Mouse (Mus musculus): ENCODE measurements around the gene Stard7. TPM values are rescaled to one million over a fixed set of nuclear protein-coding genes. Genes with fewer than 3 reads are reported as not detected.
A peak's percentile ranks its signal among the peaks of the same experiment; 100 is the strongest.
"Not testable (repeated sequence)": the region's sequence is repeated elsewhere in the genome, so short reads cannot be mapped to it uniquely, and the experiment has no call there.

Stard7 gene
- polyA plus RNA-seq, 3 experiments from 2014 or later = 25.3 to 34.8 (median 28.0) TPM

DNA sequence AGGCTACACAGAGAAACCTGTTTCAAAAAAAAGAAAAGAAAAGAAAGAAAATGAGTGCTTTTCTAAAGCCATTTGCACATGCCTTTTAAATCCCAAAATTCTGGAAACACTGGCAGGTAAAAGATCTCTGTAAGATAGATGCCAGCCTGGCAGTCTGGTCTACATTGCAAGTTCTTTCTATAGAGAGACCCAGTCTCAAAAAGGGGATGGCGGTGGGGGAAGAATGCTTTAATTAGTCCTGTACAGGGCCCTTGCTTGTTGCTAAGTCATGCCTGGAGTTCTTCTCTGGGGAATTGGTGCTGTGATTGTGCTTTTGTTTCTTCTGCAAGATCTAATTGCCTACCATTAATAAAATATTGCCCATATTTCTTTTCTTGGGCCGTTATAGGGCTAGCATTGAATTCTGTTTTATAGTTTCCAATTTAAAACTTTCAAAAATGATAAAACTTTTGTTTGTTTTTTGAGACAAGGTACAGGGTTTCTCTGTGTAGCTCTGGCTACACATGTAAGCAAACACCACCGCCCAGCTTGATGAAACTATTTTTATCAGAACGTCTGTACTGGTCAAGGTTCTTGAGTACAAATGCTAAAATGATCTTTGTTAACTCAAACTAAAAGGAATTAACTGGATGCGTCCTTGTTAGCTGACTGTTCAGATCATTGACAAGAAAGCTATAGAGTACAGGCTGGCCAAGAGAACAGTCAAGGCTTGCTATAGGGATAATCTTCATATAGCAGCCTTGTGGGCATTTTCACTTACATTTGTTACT lies 5.7 kb downstream of the Stard7 start:
- ATAC-seq = no peak

DNA sequence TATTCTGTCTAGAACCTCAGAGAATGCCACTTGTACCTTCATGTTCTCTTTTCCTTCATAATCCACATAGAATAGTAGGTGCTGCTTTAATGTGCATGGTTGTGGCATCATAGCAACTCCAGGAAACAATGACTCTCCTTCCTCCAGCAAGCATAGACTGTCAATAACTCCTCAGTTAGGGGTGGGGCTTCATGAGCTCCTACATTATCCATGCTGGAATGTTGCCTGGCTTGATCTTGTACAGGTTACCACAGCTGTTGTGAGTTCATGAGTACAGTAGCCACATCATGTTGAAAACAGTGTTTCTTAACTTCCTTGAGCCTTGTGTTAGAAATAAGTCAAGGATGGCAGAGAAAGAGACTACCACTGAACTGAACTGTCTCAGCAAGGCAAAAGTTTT lies 8.1 kb downstream of the Stard7 start:
- ATAC-seq = no peak

DNA sequence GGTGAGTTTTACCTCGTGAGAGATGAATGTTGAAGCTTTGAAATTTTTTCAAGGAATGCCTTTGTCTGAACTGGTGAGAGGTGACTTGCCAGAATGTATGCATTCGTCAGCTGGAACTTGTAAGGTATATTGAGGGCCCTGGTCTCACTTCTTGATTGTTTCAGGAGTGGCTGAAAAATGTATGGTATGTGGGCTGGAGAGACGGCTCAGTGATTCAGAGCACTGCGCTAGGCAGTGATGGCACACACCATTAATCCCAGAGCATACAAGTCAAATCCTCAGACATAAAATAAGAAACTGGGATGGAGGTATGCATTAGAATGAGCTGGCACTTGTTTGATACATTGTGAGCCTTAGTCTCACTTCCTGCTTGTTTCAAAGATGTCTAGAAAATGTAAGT lies 22.2 kb downstream of the Stard7 start:
- no peak for ATAC-seq

DNA sequence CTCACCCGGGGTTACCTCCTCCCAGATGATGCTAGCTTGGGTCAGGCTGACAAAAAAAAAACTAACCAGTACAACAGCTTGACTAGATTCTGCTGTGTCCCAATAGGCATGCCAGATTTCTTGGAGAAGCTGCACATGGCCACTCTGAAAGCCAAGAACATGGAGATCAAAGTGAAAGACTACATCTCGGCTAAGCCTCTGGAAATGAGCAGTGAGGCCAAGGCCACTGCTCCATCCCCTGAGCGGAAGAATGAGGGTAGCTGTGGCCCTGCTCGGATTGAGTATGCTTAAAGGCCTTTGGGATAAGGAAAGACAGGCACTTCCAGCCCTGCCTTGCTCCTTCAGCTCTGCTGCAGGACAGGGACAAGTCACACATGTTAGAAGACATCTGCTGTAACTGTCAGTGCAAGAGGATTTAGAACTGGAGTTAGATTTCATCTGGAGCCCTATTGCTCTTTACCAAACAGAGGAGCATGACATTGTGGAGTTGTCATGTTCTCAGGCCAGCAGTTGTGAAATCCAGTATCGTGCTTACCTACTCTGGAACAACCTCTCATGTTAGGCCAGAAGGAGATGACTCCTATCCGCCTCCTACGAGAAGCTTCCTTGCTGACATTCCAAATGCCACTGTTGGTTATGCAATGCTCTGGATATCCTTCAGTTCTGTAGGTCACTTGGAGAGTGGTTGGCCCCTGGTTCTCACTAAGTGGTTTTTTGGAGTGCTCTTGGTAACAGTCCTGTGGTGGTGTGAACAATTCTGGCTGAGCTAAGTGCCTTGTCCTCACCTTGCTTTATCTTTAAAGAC lies 27.2 kb downstream of the Stard7 start:
- ATAC-seq = no peak

DNA sequence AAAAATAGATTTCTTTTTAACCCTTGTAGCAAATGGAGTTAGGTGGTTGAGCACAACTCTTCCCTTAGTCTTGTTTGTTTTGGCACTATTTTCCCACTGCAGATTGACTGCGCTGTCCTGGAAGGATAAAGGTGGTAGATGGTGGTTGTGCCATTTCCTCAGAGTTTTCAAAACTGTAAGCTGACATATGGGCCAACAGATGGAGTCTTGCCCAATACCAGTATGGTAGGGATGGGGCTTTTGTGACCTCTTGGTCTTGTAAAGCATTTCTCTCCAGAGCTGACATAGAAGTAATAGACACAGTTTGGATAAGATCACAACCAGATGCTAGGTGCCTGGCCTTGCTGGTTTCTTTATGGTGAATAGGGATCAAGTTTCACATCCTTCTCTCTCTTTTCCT lies 28.0 kb downstream of the Stard7 start:
- no peak for ATAC-seq

DNA sequence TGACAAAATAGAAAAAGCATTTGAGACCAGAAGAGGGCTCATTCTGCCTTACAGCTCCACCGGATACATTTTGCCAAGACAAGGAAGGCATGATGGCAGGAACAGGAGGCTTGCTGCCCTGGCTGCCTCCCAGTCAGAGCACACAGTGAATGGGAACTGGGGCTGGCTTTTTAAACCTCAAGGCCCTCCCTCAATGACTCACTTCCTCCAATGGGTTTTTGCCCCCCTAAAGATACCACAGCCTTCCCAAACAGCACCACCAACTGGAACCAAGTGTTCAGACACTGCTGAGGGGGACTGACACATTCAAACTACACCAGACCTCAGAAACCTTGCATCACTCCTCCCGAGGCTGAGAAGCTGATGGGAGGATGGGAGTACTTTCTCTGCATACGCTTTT lies 30.7 kb downstream of the Stard7 start:
- ATAC-seq = peak; percentile 35

DNA sequence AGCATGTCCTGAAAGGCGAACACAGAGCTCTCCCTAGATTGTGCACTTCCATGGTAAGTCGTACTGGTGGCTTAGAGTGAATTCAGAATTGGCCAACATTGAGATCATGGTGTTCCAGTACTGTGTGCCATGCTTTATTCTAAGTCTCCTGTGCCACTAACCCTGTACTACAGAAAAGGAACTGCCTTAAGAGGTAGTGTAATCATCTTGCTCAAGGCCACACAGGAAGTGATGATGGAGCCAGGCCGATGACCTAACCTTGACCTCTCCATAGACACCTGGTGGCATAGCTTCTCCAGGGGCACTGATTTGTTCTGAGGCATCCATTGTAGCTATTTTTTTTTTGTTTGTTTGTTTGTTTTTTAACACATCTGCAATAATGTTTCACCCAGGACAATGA lies 31.9 kb downstream of the Stard7 start:
- no peak for ATAC-seq

DNA sequence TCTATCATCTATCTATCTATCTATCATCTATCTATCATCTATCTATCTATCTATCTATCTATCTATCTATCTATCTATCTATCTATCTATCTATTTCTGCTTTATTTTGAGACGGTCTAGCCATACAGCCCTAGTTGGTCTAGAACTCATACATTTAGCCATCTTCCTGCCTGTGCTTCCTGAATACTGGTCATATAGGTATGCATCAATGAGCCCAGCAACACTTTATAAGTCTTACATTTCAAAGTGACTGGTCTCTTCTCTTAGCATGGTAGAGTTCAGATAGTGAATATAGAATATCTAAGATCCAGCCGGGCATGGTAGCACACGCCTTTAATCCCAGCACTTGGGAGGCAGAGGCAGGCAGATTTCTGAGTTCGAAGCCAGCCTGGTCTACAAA lies 34.2 kb downstream of the Stard7 start:
- not testable (repeated sequence) for ATAC-seq

DNA sequence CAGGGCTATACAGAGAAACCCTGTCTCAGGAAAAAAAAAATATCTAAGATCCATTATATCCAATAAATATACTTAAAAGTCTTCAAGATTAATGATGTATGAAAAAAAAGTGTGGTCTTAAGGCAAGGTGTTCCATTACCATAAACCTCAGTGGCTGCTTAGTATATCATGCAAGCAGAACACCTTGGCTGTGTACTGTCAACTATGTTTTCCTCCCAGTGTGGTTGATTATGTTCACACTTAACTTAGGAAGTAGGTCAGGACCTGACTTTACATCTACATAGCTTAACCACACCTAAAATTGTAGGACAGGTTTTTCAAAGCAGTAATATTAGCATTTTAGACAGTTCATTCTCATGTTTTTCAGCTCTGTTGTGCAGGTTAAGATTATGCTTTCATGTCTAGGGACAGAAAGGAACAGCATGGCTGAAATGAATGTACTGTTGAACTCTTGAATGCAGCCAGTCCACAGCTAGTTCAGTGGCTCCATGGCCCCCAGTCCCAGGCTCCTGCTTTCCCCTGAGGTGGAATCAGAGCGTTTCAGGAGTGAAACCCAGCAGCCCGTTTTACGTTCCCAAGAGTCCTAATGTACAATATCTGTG lies 34.7 kb downstream of the Stard7 start:
- ATAC-seq = no peak

DNA sequence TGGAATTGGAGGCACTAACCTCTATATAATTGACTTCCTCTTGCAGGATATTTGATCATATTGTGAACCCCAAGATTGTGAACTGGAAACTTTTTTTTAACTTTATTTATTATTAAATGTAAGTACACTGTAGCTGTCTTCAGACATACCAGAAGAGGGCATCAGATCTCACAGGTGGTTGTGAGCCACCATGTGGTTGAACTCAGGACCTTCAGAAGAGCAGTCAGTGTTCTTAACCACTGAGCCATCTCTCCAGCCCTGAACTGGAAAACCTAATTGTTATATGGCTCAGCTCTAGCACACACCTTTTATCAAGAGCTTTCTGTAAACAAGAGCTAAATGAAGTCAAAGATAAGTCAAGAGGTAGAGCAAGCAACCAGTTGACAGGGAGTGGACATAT lies 36.1 kb downstream of the Stard7 start:
- ATAC-seq = peak; percentile 18

DNA sequence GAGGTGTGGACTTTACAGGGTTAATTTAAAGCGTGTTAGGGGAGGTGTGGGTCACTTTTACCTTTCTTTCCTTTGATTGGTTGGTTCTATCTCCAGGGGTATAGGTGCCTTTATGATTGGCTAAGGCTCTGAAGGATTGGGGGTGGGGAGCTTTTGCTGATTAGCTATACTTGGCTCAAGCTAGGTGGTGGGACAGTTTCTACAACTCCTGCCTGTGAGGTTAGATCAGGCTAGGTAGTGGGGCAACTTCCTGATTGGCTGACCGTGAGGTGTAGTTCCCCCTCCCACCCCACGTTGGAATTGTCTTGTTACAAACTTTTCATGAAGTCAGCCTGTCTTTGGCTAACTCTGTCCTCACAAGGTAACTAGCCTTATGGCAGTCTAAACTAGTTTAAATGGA lies 37.2 kb downstream of the Stard7 start:
- ATAC-seq = no peak

DNA sequence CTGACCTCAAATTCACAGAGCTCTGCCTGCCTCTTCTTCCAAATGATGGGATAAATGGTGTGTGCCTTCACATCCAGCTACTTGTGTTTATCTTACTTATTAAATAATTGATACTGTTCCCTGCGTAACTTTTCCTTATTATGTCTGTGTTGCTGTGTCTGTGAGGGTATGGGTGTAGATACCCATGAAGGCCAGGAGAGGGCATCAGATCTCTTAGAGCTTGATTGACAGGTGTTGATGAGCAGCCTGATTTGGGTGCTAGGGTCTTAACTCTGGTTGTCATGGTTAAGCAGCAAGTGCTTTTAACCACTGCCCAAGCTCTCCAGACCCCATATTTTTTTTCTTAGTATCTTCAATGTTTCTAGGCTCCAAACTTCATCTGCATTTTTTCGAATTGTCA lies 38.6 kb downstream of the Stard7 start:
- ATAC-seq = peak; percentile 64

DNA sequence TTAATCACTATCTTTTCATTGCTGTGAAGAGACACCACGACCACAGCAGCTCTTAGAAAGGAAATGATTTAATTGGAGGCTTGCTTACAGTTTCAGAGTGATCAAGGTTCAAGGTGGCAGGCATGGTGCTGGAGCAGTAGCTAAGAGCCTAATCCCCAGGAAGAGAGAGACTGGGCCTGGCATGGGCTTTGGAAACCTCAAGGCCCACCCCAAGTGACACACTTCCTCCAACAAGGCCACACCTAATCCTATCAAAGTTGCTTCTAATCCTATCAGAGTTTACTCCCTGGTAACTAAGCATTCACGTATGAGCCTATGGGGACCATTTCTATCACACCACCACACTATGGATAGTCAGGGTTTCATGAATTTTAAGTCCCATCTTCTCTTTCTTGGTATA lies 40.2 kb downstream of the Stard7 start:
- ATAC-seq = no peak

DNA sequence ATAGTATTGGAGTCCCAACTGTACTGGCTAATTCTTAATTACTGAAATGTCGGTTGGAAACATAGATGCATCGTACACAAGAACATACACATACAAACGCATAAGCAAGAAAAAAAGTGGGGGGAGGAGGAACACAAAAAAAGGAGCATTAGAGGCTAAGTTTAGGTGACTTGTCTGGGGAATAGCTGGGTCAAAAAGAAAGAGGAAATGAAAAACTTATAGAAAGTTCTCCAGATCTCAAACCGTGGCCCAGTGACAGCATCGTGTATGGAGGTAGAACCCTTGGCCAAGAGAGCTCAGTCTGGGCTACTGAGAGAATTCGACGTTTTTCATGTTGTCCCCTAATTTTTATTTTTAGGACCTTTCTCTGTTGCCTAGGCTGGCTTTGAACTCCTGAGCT lies 40.7 kb downstream of the Stard7 start:
- ATAC-seq = no peak

DNA sequence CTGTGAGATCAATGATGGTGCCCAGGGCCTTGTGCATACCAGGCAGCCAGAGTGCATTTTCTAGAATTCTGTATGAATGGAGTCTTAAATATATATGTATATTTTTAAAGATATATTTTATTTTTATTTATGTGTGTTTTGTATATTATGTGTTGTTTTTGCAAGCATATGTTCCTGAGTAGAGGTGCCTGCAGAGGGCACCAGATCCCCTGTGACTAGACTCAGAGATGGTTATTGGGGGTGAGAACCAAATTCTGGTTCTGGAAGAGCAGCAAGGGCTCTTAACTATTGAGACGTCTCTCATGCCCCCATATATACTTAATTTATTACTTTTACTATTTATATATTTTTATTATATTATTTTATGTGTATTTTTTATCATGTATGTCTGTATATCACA lies 41.2 kb downstream of the Stard7 start:
- ATAC-seq = no peak

DNA sequence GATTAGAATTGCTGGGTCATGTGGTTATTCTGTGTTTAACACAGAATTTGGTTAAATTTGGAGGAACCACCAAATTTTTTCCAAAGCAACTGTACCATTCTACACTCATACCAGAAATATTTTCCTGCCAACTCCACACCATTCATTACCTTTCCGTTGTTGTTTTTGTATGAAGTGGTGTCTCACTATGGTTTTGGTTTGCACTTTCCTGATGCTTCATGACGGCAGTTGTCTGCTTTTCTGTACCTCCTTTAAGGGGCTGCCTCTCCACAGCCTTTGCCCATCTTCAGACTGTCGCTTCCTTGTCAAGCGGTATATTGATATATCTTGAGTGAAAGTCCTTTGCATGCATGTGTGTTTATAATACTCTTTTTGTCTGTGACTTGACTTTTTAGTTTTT lies 42.8 kb downstream of the Stard7 start:
- no peak for ATAC-seq

DNA sequence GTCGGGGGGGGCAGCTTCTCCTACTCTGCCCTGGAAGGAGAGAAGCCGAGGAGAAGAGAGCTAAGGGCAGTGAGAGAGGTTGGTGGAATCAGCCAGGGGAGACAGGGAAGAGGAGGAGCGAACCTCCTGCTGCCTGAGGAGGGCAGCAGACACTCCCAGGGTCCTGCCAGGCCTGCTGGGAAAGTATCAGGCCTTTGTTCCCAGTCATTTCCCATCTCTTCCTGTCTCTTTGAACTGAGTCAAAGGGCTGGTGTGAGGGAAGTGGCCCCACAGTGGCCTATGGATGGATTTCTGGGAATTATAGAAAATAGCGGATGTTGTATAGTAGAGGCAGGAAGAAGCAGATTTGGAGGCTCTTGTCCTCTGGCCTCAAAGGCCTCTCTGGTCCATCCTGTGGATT lies 43.9 kb downstream of the Stard7 start:
- ATAC-seq = no peak

DNA sequence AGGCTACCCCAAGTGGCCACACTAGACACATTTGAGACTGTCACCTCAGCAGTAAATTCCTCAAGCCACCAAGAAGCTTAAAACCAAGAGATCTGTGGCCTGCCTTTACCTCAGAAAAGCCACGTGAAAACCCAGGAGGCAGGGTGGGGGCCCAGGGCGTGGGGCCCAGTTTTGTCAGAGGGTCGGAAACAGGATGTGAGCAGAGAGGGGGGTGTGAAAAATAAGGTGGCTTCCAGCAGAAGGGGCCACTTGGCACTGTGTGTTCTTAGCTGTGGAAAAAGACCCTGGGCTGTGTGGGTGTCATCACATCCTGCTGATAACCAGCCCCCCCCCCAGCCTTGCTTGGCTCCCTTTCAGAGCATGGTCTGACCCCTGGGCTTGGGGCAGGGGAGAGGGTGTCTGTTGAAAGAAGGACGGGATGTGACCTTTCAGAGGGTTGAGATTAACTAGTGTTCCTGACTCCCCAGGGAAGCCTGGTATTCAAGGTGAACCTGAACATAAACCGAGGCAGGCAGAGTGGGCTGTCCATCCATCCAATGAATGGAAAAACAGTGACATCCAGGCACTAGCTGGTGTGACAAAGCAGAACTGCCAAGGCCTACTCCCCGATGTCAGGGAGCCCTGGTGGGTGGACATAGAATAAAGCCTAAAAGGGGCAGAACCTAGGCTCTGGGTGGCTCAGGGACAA lies 44.6 kb downstream of the Stard7 start:
- ATAC-seq = peak; percentile 67

DNA sequence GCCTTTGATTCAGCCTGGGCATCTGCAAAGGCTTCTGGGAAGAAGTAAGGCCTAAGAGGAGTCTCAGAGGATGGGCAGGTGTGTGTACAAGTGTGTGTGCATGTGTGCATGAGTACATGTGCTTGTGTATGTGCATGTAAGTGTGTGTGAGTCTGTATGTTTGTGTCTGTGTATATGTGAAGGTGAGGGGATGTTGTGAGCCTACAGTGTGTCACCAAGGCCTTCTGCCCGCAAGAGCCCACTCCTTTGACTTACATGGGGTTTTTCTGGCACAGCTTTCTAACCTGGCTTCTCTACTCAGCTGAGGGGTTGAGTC lies 45.1 kb downstream of the Stard7 start:
- peak; percentile 7 for ATAC-seq

DNA sequence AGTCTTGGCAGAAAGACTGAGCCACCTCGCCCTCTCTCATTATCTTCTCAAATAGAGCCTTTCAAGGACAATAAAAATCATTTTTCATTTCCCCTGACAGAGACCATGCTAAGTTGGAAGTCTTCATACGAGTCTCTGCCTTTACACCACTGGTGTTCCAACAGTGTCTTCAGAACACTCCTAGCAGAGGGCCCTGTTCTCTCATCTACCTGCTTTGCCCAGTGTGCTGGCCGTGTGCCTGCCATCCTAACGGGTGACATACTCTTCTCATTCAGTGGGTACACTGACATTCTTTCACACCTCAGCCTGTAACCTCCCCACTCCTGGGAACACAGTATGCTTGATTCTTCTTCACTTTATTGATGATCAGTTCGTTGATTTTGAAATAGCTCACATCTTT lies 46.4 kb downstream of the Stard7 start:
- ATAC-seq = no peak

DNA sequence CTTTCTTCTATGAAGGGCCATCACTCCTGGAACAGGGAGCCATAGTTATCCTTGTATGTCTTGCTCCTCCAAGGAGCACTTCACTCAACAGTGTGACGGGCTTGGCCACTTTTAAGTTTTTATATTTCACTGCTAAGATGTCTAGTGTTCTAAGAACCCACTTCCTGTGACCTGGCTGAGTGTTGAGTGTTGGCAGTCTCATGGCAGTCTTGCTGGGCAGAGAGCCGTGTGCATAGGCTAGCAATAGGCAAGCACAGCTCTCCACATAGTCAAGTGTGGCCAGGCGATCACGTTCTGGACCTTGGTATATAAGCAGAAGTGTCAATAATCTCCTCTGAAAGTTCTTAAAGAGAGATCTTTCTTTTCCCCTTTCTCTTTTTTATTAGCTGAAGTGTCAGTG lies 48.1 kb downstream of the Stard7 start:
- ATAC-seq = peak; percentile 61

DNA sequence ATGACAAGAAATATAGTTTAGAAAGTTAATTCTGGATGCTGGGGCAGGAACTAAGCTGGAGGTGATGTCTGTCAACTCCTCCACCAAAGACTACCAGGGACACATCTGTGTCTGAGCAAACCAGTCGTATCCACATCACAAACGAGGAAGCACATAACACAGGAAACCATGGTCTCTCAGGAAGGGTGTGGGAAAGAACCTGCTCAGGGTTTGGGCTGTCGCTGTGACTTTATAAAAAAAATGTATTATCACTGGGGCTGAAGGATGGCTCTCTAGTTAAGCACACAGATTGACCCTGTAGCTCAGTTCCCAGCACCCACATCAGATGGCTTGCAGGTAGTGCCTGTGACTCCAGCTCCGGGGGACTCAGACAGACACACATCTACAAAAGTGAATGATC lies 49.1 kb downstream of the Stard7 start:
- peak; percentile 32 for ATAC-seq

DNA sequence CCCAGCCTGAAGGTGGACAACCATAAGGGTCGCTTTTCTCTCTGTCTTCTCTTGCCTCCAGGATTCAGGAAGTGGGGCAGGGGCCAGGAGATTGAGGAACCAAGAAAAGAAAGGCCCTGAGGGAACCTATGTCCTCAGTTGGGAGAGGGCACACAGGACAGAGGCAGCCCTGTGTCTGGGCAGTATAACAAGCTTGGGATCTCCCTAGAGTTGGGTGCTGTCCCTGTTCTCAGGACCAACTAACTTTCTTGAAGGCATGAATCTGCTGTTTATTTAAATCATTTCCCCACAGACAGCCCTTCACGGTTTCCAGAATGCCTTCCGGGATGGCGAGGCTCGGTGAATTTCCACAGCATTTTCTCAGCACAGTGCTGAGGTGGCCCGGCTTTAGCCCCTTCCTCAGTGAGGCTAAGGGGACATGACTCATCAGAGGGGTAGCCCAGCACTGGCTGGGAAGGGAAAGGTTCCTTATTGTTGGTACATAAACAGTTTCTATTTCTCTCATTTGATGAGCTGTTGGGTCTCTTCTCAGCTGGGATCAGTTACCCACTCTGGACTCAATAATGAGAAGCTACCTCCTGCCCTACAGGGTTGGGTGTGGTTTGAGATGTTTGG lies 52.8 kb downstream of the Stard7 start:
- no peak for ATAC-seq

Measured in inflammation-experienced regulatory T-cells, adult 6 months (primary cell).